Mouse (Mus musculus) olfactory bulb, adult 2 months (tissue): ENCODE measurements at regions not wholly inside any gene's neighbourhood (a gene's known extent, or its start where the extent isn't known, plus 50 kb on each side); places are given as distances from the start of the nearest gene placed in this dataset.

Experiments
- CTCF ChIP-seq: fragments of 200-500 bp; IDR thresholded peaks from 2 replicates; pipeline ENCODE4 v1.5.1; 2012; ENCODE audit warnings: low read depth, mild to moderate bottlenecking, low read length, moderate library complexity; ENCODE audit not compliant: insufficient read depth
- POLR2A ChIP-seq: fragments of 200-500 bp; IDR thresholded peaks from 2 replicates; pipeline ENCODE4 v1.6.1; 2012; ENCODE audit warnings: mild to moderate bottlenecking, low read depth, low read length, moderate library complexity; ENCODE audit not compliant: insufficient read depth

DNA sequence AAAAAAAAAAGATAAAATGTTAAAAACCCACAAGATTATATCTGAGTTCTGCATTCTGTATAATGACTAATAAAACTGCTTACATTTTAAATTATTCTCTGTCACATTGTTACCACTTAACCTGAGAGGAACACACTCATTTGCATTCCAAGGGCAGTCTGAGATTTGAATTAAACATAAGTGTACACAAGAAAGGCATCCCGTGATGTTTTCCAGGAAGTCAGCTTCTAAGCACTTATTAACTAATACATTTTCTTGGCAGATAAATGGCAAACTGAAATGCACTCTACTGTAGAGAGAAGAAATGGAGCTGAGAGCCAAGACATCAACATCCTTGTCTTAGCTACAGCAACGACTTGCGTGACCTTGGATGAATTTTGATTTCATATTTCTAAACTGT, 516.5 kb downstream of the Cdh9 start:
- TF ChIP-seq POLR2A (no peak), CTCF (no peak)
